Mouse (Mus musculus): ENCODE results near the gene Stum. TPM values are rescaled to one million over a fixed set of nuclear protein-coding genes. Genes with fewer than 3 reads are reported as not detected.
A peak's percentile ranks its signal among the peaks of the same experiment; 100 is the strongest.

Stum gene
- total and polyA plus RNA-seq, 3 experiments = 0.42 to 0.61 (median 0.51) TPM

DNA sequence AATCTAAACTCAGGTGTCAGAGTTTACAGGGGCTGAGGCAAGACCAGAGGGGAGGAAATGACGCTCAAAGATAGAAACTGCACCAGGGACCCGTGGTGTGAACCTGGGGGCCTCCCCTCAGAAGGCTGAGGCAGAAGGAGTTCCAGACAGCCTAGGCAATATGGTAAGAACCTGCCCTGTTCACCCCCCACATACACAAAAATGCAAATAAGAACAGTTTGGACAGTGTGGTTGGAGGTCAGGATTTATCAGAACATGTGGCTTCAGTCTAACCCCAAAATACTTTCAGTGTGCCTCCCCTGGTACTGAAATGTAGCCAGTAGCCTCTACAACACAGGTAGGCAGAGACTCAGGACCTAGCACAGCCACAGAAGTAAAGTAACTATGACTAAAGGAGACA is 30.8 kb upstream of the Stum start (continued):
- TF ChIP-seq HCFC1 (IDR thresholded peaks at IDR 0.05; ENCODE audit: low read depth, low read length) = no peak
- TF ChIP-seq E2F4 (IDR thresholded peaks at IDR 0.05; ENCODE audit: insufficient replicate concordance, low read depth, low read length) = no peak
- peak; percentile 79; the same call in 1 of the 2 replicates for TF ChIP-seq MAZ (IDR thresholded peaks at IDR 0.05; ENCODE audit: low read depth, low read length)
- 0 out of 2 replicates have a peak, but pooled peaks have one; percentile 26 for TF ChIP-seq NRF1 (IDR thresholded peaks at IDR 0.05; ENCODE audit: low read depth, low read length)
- TF ChIP-seq JUND (conservative IDR thresholded peaks at IDR 0.05; ENCODE audit: low read depth, low read length) = peak; percentile 64; the same call in 1 of the 2 replicates
- TF ChIP-seq MAFK (IDR thresholded peaks at IDR 0.05; ENCODE audit: insufficient replicate concordance, low read length) = peak; percentile 90
- no peak for TF ChIP-seq GABPA (IDR thresholded peaks at IDR 0.05; ENCODE audit: insufficient replicate concordance, low read depth, low read length)
- TF ChIP-seq ZC3H11A (IDR thresholded peaks at IDR 0.05; ENCODE audit: low read depth, low read length) = no peak
- no peak for TF ChIP-seq CHD1 (IDR thresholded peaks at IDR 0.05; ENCODE audit: low read depth, low read length)
- TF ChIP-seq POLR2A (IDR thresholded peaks at IDR 0.05; ENCODE audit: low read depth, low read length) = 0 out of 2 replicates have a peak, but pooled peaks have one; percentile 28
- peak; percentile 34 for TF ChIP-seq SMC3 (IDR thresholded peaks at IDR 0.05; ENCODE audit: low read depth, low read length)
- TF ChIP-seq JUN (IDR thresholded peaks at IDR 0.05; ENCODE audit: insufficient read depth, low read depth, low read length) = peak; percentile 43; the same call in 1 of the 2 replicates

DNA sequence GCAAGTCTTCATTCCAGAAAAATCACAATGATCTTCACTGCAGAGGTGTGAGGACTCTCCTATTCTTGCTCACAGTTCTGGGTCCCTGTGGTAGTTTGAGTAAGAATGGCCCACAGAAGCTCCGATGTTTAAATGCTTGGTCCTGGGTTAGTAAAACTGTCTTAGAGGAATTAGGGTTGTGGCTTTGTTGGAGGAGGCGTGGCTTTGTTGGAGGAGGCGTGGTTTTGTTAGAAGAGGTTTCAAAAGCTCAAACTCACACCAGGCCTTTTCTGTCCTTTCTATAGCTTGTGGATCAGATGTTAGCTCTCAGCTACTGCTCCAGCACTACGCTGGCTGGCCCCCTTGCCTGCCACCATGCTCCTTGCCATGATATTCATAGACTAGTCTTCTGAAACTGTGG is 27.6 kb upstream of the Stum start:
- dilution Hi-C loops (cut with MboI; ENCODE audit: extremely low pct_ligation_motif_present, extremely low pct_unique_long_range_greater_than_20kb, low sequenced_read_pairs) (no loop called here), in situ Hi-C loops (cut with MboI; ENCODE audit: low pct_ligation_motif_present, low pct_unique_long_range_greater_than_20kb, low sequenced_read_pairs) (no loop called here)
- Histone ChIP-seq H3K4me2 (ENCODE audit: insufficient read depth, low read depth, poor library complexity, severe bottlenecking) (peak overlapping the region; percentile 21; the same call in 1 of the 2 replicates), H3K4me1 (ENCODE audit: control insufficient read depth in 1 of 2, insufficient read depth in 2 of 2) (peaks cover 48 to 83% of the 10 kb centered on the region in 2 experiments), H3K79me2 (replicated peaks; ENCODE audit: control insufficient read depth, extremely low read depth, insufficient read depth, poor library complexity, severe bottlenecking) (no peaks in the 10 kb centered on the region), H3K4me3 (replicated peaks in 1 of 3; ENCODE audit: low read depth in 2 of 3, low read length in 2 of 3, poor library complexity in 1 of 3) (no peak overlapping the region), H3K27ac (ENCODE audit: insufficient read depth, low read depth) (no peak overlapping the region), H3K9ac (ENCODE audit: insufficient read depth, low read depth) (no peak overlapping the region), H3K27me3 (replicated peaks) (no peaks in the 10 kb centered on the region), H3K36me3 (replicated peaks in 1 of 2; ENCODE audit: control insufficient read depth in 1 of 2, insufficient read depth in 1 of 2, low read length in 1 of 2) (peaks cover 0 to 68% of the 10 kb centered on the region in 2 experiments), H3K9me3 (replicated peaks; ENCODE audit: low read length) (no peaks in the 10 kb centered on the region)
- DNase-seq (ENCODE audit: extremely low read depth) = peak; percentile 67
- TF ChIP-seq MYC (IDR thresholded peaks at IDR 0.05; ENCODE audit: low read depth, low read length) (no peak), TBP (conservative IDR thresholded peaks at IDR 0.05; ENCODE audit: low read depth, low read length) (peak; percentile 63), POLR2A (IDR thresholded peaks at IDR 0.05; ENCODE audit: low read depth, low read length) (peak; percentile 20; the same call in 1 of the 2 replicates), NRF1 (IDR thresholded peaks at IDR 0.05; ENCODE audit: low read depth, low read length) (no peak), POLR2AphosphoS2 (IDR thresholded peaks at IDR 0.05; ENCODE audit: low read depth, low read length) (no peak), RCOR1 (conservative IDR thresholded peaks at IDR 0.05; ENCODE audit: low read depth, low read length) (no peak)

DNA sequence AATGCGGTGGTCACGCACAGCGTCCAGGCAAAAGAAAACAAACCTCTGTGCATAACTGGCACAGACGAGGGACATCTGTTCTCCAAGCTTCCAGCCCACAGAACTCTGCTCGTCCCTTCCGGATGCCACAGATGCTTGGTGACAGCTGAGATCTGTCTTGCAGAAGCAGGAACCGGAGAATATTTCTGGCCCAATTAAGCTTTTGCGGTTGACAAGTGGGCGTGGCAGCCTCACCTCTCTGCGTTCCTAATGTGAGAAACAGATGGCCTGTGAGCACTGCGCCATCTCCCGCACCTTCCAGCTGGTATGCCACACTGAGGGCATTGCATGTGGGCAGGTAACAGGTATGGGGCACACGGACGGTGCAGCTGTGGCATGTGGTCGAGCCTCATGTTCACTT is 27.1 kb upstream of the Stum start:
- TF ChIP-seq ZNF384 (IDR thresholded peaks at IDR 0.05; ENCODE audit: low read depth, low read length) (no peak), JUN (IDR thresholded peaks at IDR 0.05; ENCODE audit: insufficient read depth, low read depth, low read length) (no peak), HCFC1 (IDR thresholded peaks at IDR 0.05; ENCODE audit: low read depth, low read length) (no peak), MXI1 (IDR thresholded peaks at IDR 0.05; ENCODE audit: low read depth, low read length) (no peak), ZMIZ1 (IDR thresholded peaks at IDR 0.05; ENCODE audit: low read depth, low read length) (no peak), MAZ (IDR thresholded peaks at IDR 0.05; ENCODE audit: low read depth, low read length) (no peak), TCF12 (IDR thresholded peaks at IDR 0.05; ENCODE audit: low read depth, low read length) (no peak), KAT2A (IDR thresholded peaks at IDR 0.05; ENCODE audit: insufficient replicate concordance, low read length) (no peak), ELF1 (IDR thresholded peaks at IDR 0.05; ENCODE audit: low read depth, low read length) (no peak), SIN3A (IDR thresholded peaks at IDR 0.05; ENCODE audit: low read length) (no peak), ZKSCAN1 (IDR thresholded peaks at IDR 0.05; ENCODE audit: borderline replicate concordance, low read depth, low read length) (no peak), BHLHE40 (IDR thresholded peaks at IDR 0.05; ENCODE audit: low read depth, low read length) (no peak), CTCF (conservative IDR thresholded peaks at IDR 0.05 in 1 of 2, IDR thresholded peaks at IDR 0.05 in 1 of 2; ENCODE audit: low read depth in 2 of 2, low read length in 2 of 2) (no peak), MAX (IDR thresholded peaks at IDR 0.05; ENCODE audit: low read length) (no peak), POLR2AphosphoS2 (IDR thresholded peaks at IDR 0.05; ENCODE audit: low read depth, low read length) (no peak), POLR2A (IDR thresholded peaks at IDR 0.05; ENCODE audit: low read depth, low read length) (no peak), NELFE (IDR thresholded peaks at IDR 0.05; ENCODE audit: low read depth, low read length) (no peak)
- dilution Hi-C loops (cut with MboI; ENCODE audit: extremely low pct_ligation_motif_present, extremely low pct_unique_long_range_greater_than_20kb, low sequenced_read_pairs) (no loop called here), in situ Hi-C loops (cut with MboI; ENCODE audit: low pct_ligation_motif_present, low pct_unique_long_range_greater_than_20kb, low sequenced_read_pairs) (no loop called here)
- H3K4me2 ChIP-seq (ENCODE audit: insufficient read depth, low read depth, poor library complexity, severe bottlenecking) = peak overlapping the region; percentile 21; the same call in 1 of the 2 replicates
- H3K27me3 ChIP-seq (replicated peaks) = no peaks in the 10 kb centered on the region
- H3K4me3 ChIP-seq (replicated peaks in 1 of 3; ENCODE audit: low read depth in 2 of 3, low read length in 2 of 3, poor library complexity in 1 of 3) = no peak overlapping the region
- no peaks in the 10 kb centered on the region for H3K79me2 ChIP-seq (replicated peaks; ENCODE audit: control insufficient read depth, extremely low read depth, insufficient read depth, poor library complexity, severe bottlenecking)
- peaks cover 44 to 83% of the 10 kb centered on the region in 2 experiments for H3K4me1 ChIP-seq (ENCODE audit: control insufficient read depth in 1 of 2, insufficient read depth in 2 of 2)
- peak; percentile 54 for DNase-seq (ENCODE audit: extremely low read depth)
- no peak overlapping the region for H3K9ac ChIP-seq (ENCODE audit: insufficient read depth, low read depth)
- H3K36me3 ChIP-seq (replicated peaks in 1 of 2; ENCODE audit: control insufficient read depth in 1 of 2, insufficient read depth in 1 of 2, low read length in 1 of 2) = peaks cover 0 to 65% of the 10 kb centered on the region in 2 experiments
- no peaks in the 10 kb centered on the region for H3K9me3 ChIP-seq (replicated peaks; ENCODE audit: low read length)
- no peak overlapping the region for H3K27ac ChIP-seq (ENCODE audit: insufficient read depth, low read depth)

Data from CH12.LX (cell line).